Mouse (Mus musculus) spleen, adult 2 months (tissue): ENCODE data around the gene Mid1. TPM values are rescaled to one million over a fixed set of nuclear protein-coding genes. Genes with fewer than 3 reads are reported as not detected.
"Not testable (repeated sequence)": the region's sequence is repeated elsewhere in the genome, so short reads cannot be mapped to it uniquely, and the experiment has no call there.

Source experiments
- DNase-seq, 2 experiments: peaks; one replicate each; pipeline versions ENCODE4 v3.0.0 to v3.0.0-alpha.2; 2012 to 2021; ENCODE audit warnings: low spot score in 2 of 2, low read depth in 1 of 2
- H3K27ac ChIP-seq: fragments of 200-500 bp; 2 replicates; pipeline ENCODE4 v1.5.1; 2012; ENCODE audit warnings: low read length, inconsistent platforms; ENCODE audit not compliant: insufficient read depth
- H3K27me3 ChIP-seq: fragments of 200-500 bp; 2 replicates; pipeline ENCODE4 v1.6.1; 2012; ENCODE audit warnings: mild to moderate bottlenecking, moderate library complexity, low read length, inconsistent platforms; ENCODE audit not compliant: control insufficient read depth, insufficient read depth
- H3K36me3 ChIP-seq: fragments of 200-500 bp; 2 replicates; pipeline ENCODE4 v1.6.1; 2012; ENCODE audit warnings: mild to moderate bottlenecking, low read length, inconsistent platforms; ENCODE audit not compliant: control insufficient read depth, insufficient read depth
- H3K4me1 ChIP-seq: fragments of 200-500 bp; 2 replicates; pipeline ENCODE4 v1.6.1; 2011; ENCODE audit warnings: inconsistent platforms; ENCODE audit not compliant: control insufficient read depth, insufficient read depth, insufficient read length
- H3K4me3 ChIP-seq: fragments of 200-500 bp; 2 replicates; pipeline ENCODE4 v1.5.1; 2011; ENCODE audit warnings: mild to moderate bottlenecking, inconsistent platforms; ENCODE audit not compliant: insufficient read depth, insufficient read length; ENCODE audit errors: extremely low read depth
- CTCF ChIP-seq: fragments of 200-500 bp; IDR thresholded peaks from 2 replicates; pipeline ENCODE4 v1.5.1; 2011; ENCODE audit warnings: mild to moderate bottlenecking, inconsistent platforms; ENCODE audit not compliant: insufficient read depth, insufficient read length, insufficient replicate concordance; ENCODE audit errors: extremely low read depth
- WGBS: fragments of 180-500 bp; shearing (Covaris S2); methylation state at CpG from one replicate; pipeline ENCODE4 v1.1.7; 2018; 5-methylcytosine and 5-hydroxymethylcytosine counted together
- polyA plus RNA-seq: library from polyadenylated mRNA; depleted of rRNA; stranded (reverse); fragments of >200 nt; gene quantifications from 2 replicates; pipeline ENCODE4 v1.2.3, GENCODE M21; 2012; rRNA removed

Gene Mid1
- polyA plus RNA-seq, 1 experiment: 4.1 TPM

DNA sequence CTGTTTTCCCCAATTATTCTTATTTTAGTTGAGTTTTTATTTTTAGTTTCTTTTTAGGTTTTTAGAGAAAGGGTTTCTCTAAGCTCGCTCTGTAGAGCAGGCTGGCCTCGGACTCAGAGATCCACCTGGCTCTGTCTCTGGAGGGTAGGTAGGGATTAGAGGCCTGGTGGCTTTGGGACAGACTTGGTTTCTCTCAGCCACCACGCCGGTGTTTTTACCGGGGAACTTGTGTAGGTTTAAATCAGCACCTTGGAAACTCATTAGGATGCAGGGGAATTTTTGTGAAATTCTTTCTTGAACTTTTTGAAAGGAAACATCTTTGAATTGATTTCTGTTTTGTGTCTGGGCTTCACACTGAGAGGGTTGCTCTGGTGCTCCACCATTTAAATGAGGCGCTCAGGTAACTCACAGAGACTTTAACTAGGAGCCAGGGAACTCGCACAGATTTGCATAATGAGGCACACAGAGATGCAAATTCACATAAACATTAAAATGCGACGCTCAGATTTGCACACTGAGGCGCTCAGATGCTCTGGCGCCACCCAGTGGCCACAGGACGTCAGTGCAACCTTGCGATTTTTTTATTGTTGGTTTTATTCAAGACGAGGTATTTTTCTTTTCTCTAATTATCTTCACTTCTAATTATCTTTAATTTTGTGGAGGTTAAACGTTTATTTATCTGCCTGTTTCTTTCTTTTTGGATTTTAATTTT is 336.9 kb downstream of the Mid1 start:
- TF ChIP-seq CTCF: peak; percentile 69
- 53% methylated on average over 15 of the region's 15 CpGs for WGBS
- H3K27ac ChIP-seq, H3K4me3 ChIP-seq, H3K4me1 ChIP-seq, H3K27me3 ChIP-seq: not testable (repeated sequence)
- H3K36me3 ChIP-seq: peaks cover 21% of the 10 kb centered on the region
- DNase-seq: peak; percentile 54 to 81

Other genes starting within 250 kb of the Mid1 start
- gene 4933400A11Rik, start 94.4 kb downstream of the Mid1 start, polyA plus RNA-seq: not detected in 2 replicates